Mouse (Mus musculus) CH12.LX (cell line): ENCODE measurements around the gene Rps29. TPM values are rescaled to one million over a fixed set of nuclear protein-coding genes. Genes with fewer than 3 reads are reported as not detected.

Experiments used
- DNase-seq: peaks from one replicate; pipeline ENCODE4 v3.0.0-alpha.2; 2013; ENCODE audit errors: extremely low read depth
- H3K27ac ChIP-seq: 2 replicates; pipeline ENCODE4 v1.5.1; 2012; ENCODE audit warnings: low read depth, mild to moderate bottlenecking, control low read depth, moderate library complexity; ENCODE audit not compliant: insufficient read depth
- H3K27me3 ChIP-seq: replicated peaks from 2 replicates; pipeline ENCODE3; 2012; ENCODE audit warnings: inconsistent platforms
- H3K36me3 ChIP-seq, 2 experiments: replicated peaks in 1 of 2; 2 replicates each; pipeline versions ENCODE3 to v1.6.1; 2012; ENCODE audit warnings: inconsistent platforms in 1 of 2, low read length in 1 of 2, mild to moderate bottlenecking in 1 of 2, mixed read lengths in 1 of 2, moderate library complexity in 1 of 2; ENCODE audit not compliant: control insufficient read depth in 1 of 2, insufficient read depth in 1 of 2
- H3K4me1 ChIP-seq, 2 experiments: 2 replicates each; pipeline ENCODE4 v1.6.1; 2012; ENCODE audit warnings: inconsistent platforms in 1 of 2, moderate library complexity in 1 of 2; ENCODE audit not compliant: insufficient read depth in 2 of 2, control insufficient read depth in 1 of 2
- H3K4me2 ChIP-seq: 2 replicates; pipeline ENCODE4 v1.6.1; 2012; ENCODE audit warnings: low read depth, mild to moderate bottlenecking, control low read depth; ENCODE audit not compliant: poor library complexity, insufficient read depth, severe bottlenecking
- H3K4me3 ChIP-seq, 3 experiments: fragments of 150-350 bp in 1 of 3; sonication (generic) in 1 of 3; replicated peaks in 1 of 3; 2 replicates each; pipeline versions ENCODE3 to v1.5.1; 2011 to 2012; ENCODE audit warnings: low read depth in 2 of 3, low read length in 2 of 3, mild to moderate bottlenecking in 2 of 3, moderate library complexity in 2 of 3, control low read depth in 1 of 3, improper control_type of control experiment in 1 of 3, inconsistent platforms in 1 of 3, mixed read lengths in 1 of 3; ENCODE audit not compliant: poor library complexity in 1 of 3
- H3K79me2 ChIP-seq: replicated peaks from 2 replicates; pipeline ENCODE4 v1.6.1; 2012; ENCODE audit warnings: mild to moderate bottlenecking, moderate library complexity; ENCODE audit not compliant: control insufficient read depth, poor library complexity, insufficient read depth, severe bottlenecking; ENCODE audit errors: extremely low read depth
- H3K9ac ChIP-seq: 2 replicates; pipeline ENCODE4 v1.6.1; 2012; ENCODE audit warnings: low read depth, mild to moderate bottlenecking, control low read depth, moderate library complexity; ENCODE audit not compliant: insufficient read depth
- H3K9me3 ChIP-seq: replicated peaks from 2 replicates; pipeline ENCODE3; 2012; ENCODE audit warnings: low read length, inconsistent platforms, mixed read lengths
- BHLHE40 ChIP-seq: IDR thresholded peaks from 2 replicates; pipeline ENCODE4 v1.6.1; 2011; ENCODE audit warnings: mild to moderate bottlenecking, low read depth, low read length, improper control_type of control experiment
- CHD1 ChIP-seq: IDR thresholded peaks from 2 replicates; pipeline ENCODE4 v1.6.1; 2012; ENCODE audit warnings: low read depth, low read length, improper control_type of control experiment, inconsistent platforms
- CTCF ChIP-seq, 2 experiments: IDR thresholded peaks in 1 of 2; conservative IDR thresholded peaks in 1 of 2; 2 replicates each; pipeline ENCODE4 v1.5.1; 2011 to 2012; ENCODE audit warnings: low read depth in 2 of 2, low read length in 2 of 2, improper control_type of control experiment in 1 of 2, inconsistent platforms in 1 of 2, mild to moderate bottlenecking in 1 of 2, moderate library complexity in 1 of 2
- ELF1 ChIP-seq: IDR thresholded peaks from 2 replicates; pipeline ENCODE4 v1.6.1; 2014; ENCODE audit warnings: low read depth, mild to moderate bottlenecking, inconsistent platforms, low read length, improper control_type of control experiment
- ETS1 ChIP-seq: conservative IDR thresholded peaks from 2 replicates; pipeline ENCODE4 v1.6.1; 2012; ENCODE audit warnings: low read depth, mild to moderate bottlenecking, inconsistent platforms, low read length, improper control_type of control experiment, moderate library complexity
- IRF4 ChIP-seq: IDR thresholded peaks from 2 replicates; pipeline ENCODE4 v1.6.1; 2014; ENCODE audit warnings: low read depth, mild to moderate bottlenecking, inconsistent platforms, low read length, improper control_type of control experiment
- JUN ChIP-seq: IDR thresholded peaks from 2 replicates; pipeline ENCODE4 v1.6.1; 2011; ENCODE audit warnings: low read depth, mild to moderate bottlenecking, low read length, improper control_type of control experiment, moderate library complexity; ENCODE audit not compliant: insufficient read depth
- MAFK ChIP-seq: IDR thresholded peaks from 2 replicates; pipeline ENCODE4 v1.6.1; 2011; ENCODE audit warnings: low read length, improper control_type of control experiment; ENCODE audit not compliant: insufficient replicate concordance
- MAZ ChIP-seq: IDR thresholded peaks from 2 replicates; pipeline ENCODE4 v1.6.1; 2012; ENCODE audit warnings: low read depth, mild to moderate bottlenecking, inconsistent platforms, low read length, improper control_type of control experiment, moderate library complexity
- NELFE ChIP-seq: IDR thresholded peaks from 2 replicates; pipeline ENCODE4 v1.6.1; 2011; ENCODE audit warnings: low read depth, low read length, improper control_type of control experiment
- NRF1 ChIP-seq: IDR thresholded peaks from 2 replicates; pipeline ENCODE4 v1.6.1; 2014; ENCODE audit warnings: low read depth, mild to moderate bottlenecking, inconsistent platforms, low read length, improper control_type of control experiment, moderate library complexity
- PAX5 ChIP-seq: IDR thresholded peaks from 2 replicates; pipeline ENCODE4 v1.6.1; 2012; ENCODE audit warnings: low read length, inconsistent platforms, mixed read lengths
- POLR2A ChIP-seq: IDR thresholded peaks from 2 replicates; pipeline ENCODE4 v1.6.1; 2011; ENCODE audit warnings: low read depth, mild to moderate bottlenecking, improper control_type of control experiment, low read length
- RAD21 ChIP-seq: IDR thresholded peaks from 2 replicates; pipeline ENCODE4 v1.6.1; 2011; ENCODE audit warnings: low read depth, mild to moderate bottlenecking, low read length, improper control_type of control experiment, moderate library complexity
- RCOR1 ChIP-seq: conservative IDR thresholded peaks from 2 replicates; pipeline ENCODE4 v1.6.1; 2012; ENCODE audit warnings: low read depth, mild to moderate bottlenecking, inconsistent platforms, low read length, improper control_type of control experiment
- TBP ChIP-seq: conservative IDR thresholded peaks from 2 replicates; pipeline ENCODE4 v1.6.1; 2011; ENCODE audit warnings: low read depth, low read length, improper control_type of control experiment
- TCF12 ChIP-seq: IDR thresholded peaks from 2 replicates; pipeline ENCODE4 v1.6.1; 2014; ENCODE audit warnings: low read depth, mild to moderate bottlenecking, inconsistent platforms, low read length, improper control_type of control experiment
- UBTF ChIP-seq: IDR thresholded peaks from 2 replicates; pipeline ENCODE4 v1.6.1; 2012; ENCODE audit warnings: low read depth, mild to moderate bottlenecking, inconsistent platforms, low read length, improper control_type of control experiment, moderate library complexity
- USF1 ChIP-seq: IDR thresholded peaks from 2 replicates; pipeline ENCODE4 v1.6.1; 2014; ENCODE audit warnings: low read depth, mild to moderate bottlenecking, inconsistent platforms, low read length, improper control_type of control experiment
- USF2 ChIP-seq: conservative IDR thresholded peaks from 2 replicates; pipeline ENCODE4 v1.6.1; 2011; ENCODE audit warnings: low read depth, low read length, improper control_type of control experiment
- ZC3H11A ChIP-seq: IDR thresholded peaks from 2 replicates; pipeline ENCODE4 v1.6.1; 2012; ENCODE audit warnings: low read depth, mild to moderate bottlenecking, inconsistent platforms, low read length, improper control_type of control experiment
- dilution Hi-C: fragments of 300-500 bp; cut with MboI; formaldehyde crosslinking; loops from 2 replicates; pipeline ENCODE4 v1.14.3; 2020; ENCODE audit warnings: low sequenced_read_pairs; ENCODE audit not compliant: extremely low pct_unique_long_range_greater_than_20kb, extremely low pct_ligation_motif_present
- in situ Hi-C: fragments of 300-500 bp; cut with MboI; formaldehyde crosslinking; loops from 3 replicates; pipeline ENCODE4 v1.14.3; 2019; ENCODE audit warnings: low sequenced_read_pairs, low pct_ligation_motif_present, low pct_unique_long_range_greater_than_20kb, mixed read lengths
- polyA plus RNA-seq: library from polyadenylated mRNA; unstranded; fragments of >175 nt; gene quantifications from 2 replicates; pipeline ENCODE4 v1.2.1, GENCODE M21; 2012; ENCODE audit warnings: low read depth; ENCODE audit not compliant: insufficient read length
- total RNA-seq, 2 experiments: library from RNA; depleted of rRNA; stranded (reverse); fragments of 300-350 nt in 1 of 2; fragments of >200 nt in 1 of 2; gene quantifications; 2 replicates each; pipeline ENCODE4 v1.2.3; 2012 to 2014

Rps29 gene
- total and polyA plus RNA-seq, 3 experiments: 635 to 5,532 (median 1,316) TPM

DNA sequence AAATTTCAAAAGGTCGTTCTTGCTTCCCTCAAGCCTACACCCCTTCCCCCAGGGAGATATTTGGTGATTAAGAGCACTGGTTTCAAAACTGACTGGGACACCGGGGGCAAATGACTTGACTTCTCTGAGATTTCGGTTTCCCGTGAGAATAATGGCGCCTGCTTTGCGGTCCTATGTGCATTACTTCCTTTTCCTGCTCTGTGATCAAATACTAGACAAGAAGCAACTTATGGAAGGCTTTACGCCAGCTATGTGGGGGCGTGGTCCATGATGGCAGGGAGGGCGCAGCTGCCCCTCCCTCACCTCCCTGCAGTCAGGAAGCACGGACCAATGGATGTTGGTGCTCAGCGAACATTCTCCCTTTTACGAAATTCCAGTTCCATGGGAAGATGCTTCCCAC is 28.5 kb downstream of the Rps29 start:
- Histone ChIP-seq H3K79me2 (no peaks in the 10 kb centered on the region), H3K4me3 (no peak overlapping the region), H3K27ac (no peak overlapping the region), H3K36me3 (no peaks in the 10 kb centered on the region), H3K9me3 (no peaks in the 10 kb centered on the region), H3K4me2 (no peak overlapping the region), H3K4me1 (peaks cover 2 to 13% of the 10 kb centered on the region in 2 experiments; a peak in 2 of 4 replicates), H3K9ac (no peak overlapping the region), H3K27me3 (no peaks in the 10 kb centered on the region)
- dilution Hi-C loops (no loop called here), in situ Hi-C loops (no loop called here)
- no peak for DNase-seq
- TF ChIP-seq PAX5 (no peak), JUN (no peak), UBTF (no peak), CTCF (conservative IDR thresholded peaks at IDR 0.05 in 1 of 2, IDR thresholded peaks at IDR 0.05 in 1 of 2; ENCODE audit: low read depth in 2 of 2, low read length in 2 of 2) (no peak), TCF12 (no peak), ETS1 (no peak), POLR2A (no peak), TBP (no peak), NELFE (no peak), NRF1 (no peak), IRF4 (no peak), RCOR1 (no peak), RAD21 (no peak), BHLHE40 (no peak), USF2 (no peak), ZC3H11A (no peak)

DNA sequence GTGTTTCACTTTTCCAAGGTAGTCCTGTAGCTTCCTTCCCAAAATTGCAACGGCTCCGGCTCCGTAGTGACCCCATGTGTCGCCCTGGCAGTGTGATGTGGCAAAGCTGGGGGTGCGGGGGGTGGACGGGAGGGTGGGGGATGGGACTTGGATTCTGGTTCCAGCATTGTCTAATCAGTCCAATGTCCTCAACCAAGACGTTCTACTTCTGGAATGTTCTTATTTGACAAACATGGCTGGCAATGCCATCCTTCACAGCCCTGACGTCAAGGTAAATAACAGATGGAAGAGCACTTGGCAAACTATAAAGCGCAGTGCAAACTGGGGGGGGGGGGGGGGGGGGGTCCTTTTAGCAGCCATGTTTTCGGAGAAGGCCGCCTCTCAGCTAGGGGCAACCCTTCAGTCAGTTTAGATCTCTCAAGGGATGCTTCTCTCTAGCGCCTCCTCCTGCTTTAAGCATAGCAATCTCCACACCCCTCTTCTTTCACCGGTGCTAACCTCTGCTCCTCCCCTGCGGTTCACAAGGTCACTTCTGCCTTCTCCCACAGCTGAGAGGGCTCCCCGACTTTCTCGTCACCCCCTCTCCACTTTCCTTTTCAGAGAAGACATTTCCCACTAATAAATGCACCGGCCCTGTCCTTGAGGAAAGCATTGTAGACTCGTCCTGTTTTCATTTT is 29.2 kb downstream of the Rps29 start:
- Histone ChIP-seq H3K27ac (no peak overlapping the region), H3K27me3 (no peaks in the 10 kb centered on the region), H3K79me2 (no peaks in the 10 kb centered on the region), H3K36me3 (no peaks in the 10 kb centered on the region), H3K4me1 (peaks cover 2 to 13% of the 10 kb centered on the region in 2 experiments; a peak in 2 of 4 replicates), H3K9ac (no peak overlapping the region), H3K4me3 (no peak overlapping the region), H3K4me2 (no peak overlapping the region), H3K9me3 (no peaks in the 10 kb centered on the region)
- in situ Hi-C loops: no loop called here
- TF ChIP-seq ELF1: no peak
- 0 out of 4 replicates have a peak, but pooled peaks of 1 of the 2 experiments have one; percentile 12 for TF ChIP-seq CTCF (conservative IDR thresholded peaks at IDR 0.05 in 1 of 2, IDR thresholded peaks at IDR 0.05 in 1 of 2; ENCODE audit: low read depth in 2 of 2, low read length in 2 of 2)
- no peak for TF ChIP-seq NELFE
- no peak for TF ChIP-seq POLR2A
- no peak for TF ChIP-seq MAFK
- TF ChIP-seq MAZ: no peak
- no peak for TF ChIP-seq CHD1
- TF ChIP-seq RAD21: no peak
- no peak for TF ChIP-seq USF1
- DNase-seq: no peak
- dilution Hi-C loops: no loop called here
